Mouse (Mus musculus) intestine, embryonic 14.5 days (tissue): ENCODE results near the gene Slc35b2. TPM values are rescaled to one million over a fixed set of nuclear protein-coding genes. Genes with fewer than 3 reads are reported as not detected.

Source experiments
- ATAC-seq: fragments of 200-750 bp; cut with Nextera tagmentation; replicated peaks from 2 replicates; pipeline ENCODE4 v1.8.0; 2017; ENCODE audit warnings: low read depth, moderate number of reproducible peaks, moderate TSS enrichment, moderate library complexity; ENCODE audit not compliant: low FRiP score, low TSS enrichment
- DNase-seq: peaks from one replicate; pipeline ENCODE4 v3.0.0-alpha.2; 2018; ENCODE audit warnings: low spot score
- H3K27ac ChIP-seq: fragments of 300-500 bp; sonication (generic); 2 replicates; pipeline ENCODE4 v1.5.1; 2014; ENCODE audit warnings: low read depth, mild to moderate bottlenecking, control low read depth
- H3K27me3 ChIP-seq: fragments of 300-500 bp; sonication (generic); replicated peaks from 2 replicates; pipeline ENCODE4 v1.6.1; 2014; ENCODE audit warnings: low read length, control low read depth; ENCODE audit not compliant: control insufficient read depth, insufficient read depth
- H3K36me3 ChIP-seq: fragments of 300-500 bp; sonication (generic); 2 replicates; pipeline ENCODE4 v1.6.1; 2014; ENCODE audit warnings: low read length, control low read depth; ENCODE audit not compliant: control insufficient read depth, insufficient read depth
- H3K4me1 ChIP-seq: fragments of 300-500 bp; sonication (generic); replicated peaks from 2 replicates; pipeline ENCODE4 v1.6.1; 2014; ENCODE audit warnings: low read length, control low read depth, mixed read lengths; ENCODE audit not compliant: control insufficient read depth, insufficient read depth
- H3K4me2 ChIP-seq: fragments of 300-500 bp; sonication (generic); 2 replicates; pipeline ENCODE4 v1.6.1; 2014; ENCODE audit warnings: low read length
- H3K4me3 ChIP-seq: fragments of 300-500 bp; sonication (generic); 2 replicates; pipeline ENCODE4 v1.5.1; 2014; ENCODE audit warnings: low read depth, low read length, control low read depth, mixed read lengths
- H3K9ac ChIP-seq: fragments of 300-500 bp; sonication (generic); 2 replicates; pipeline ENCODE4 v1.6.1; 2014; ENCODE audit warnings: mild to moderate bottlenecking, low read length
- H3K9me3 ChIP-seq: fragments of 300-500 bp; sonication (generic); 2 replicates; pipeline ENCODE4 v1.6.1; 2016; ENCODE audit warnings: low read length, control low read depth; ENCODE audit not compliant: control insufficient read depth
- WGBS: fragments of 180-500 bp; shearing (Covaris S2); extraction: QIAGEN DNeasy Blood & Tissue Kit; methylation state at CpG from one replicate; pipeline ENCODE4 v1.1.7; 2014; 5-methylcytosine and 5-hydroxymethylcytosine counted together
- polyA plus RNA-seq: library from polyadenylated mRNA; unstranded; fragments of >200 nt; fragmentation: Nextera tagmentation; extraction: Ambion mirVana; gene quantifications from 2 replicates; pipeline ENCODE4 v1.2.1, GENCODE M21; 2014

The Slc35b2 gene
- polyA plus RNA-seq, 1 experiment from 2014 or later, result 136 TPM

DNA sequence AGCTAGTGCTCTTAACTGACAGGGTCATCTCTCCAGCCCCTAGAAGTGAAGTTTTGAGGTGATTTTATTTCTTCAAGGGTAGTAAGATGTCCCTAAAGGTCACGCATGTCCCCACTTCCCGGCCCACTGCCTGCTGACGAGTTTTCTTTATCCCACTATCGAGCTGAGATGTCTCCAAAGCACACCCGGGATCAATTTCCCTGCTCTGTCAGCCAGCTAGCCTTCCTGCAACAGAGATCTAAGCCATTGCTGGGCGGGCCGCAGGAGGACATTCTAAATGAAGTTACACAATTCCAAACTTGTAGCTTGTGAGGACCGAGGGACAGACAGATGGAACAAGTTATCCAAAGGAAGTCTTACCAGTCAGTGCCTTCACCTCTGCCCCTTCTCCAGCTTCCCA, 36.6 kb downstream of the Slc35b2 start:
- 71% methylated on average over 8 of the region's 8 CpGs for WGBS
- ATAC-seq (no peak), DNase-seq (no peak)
- H3K4me3 ChIP-seq, result no peak overlapping the region
- no peaks in the 10 kb centered on the region for H3K9me3 ChIP-seq
- no peak overlapping the region for H3K4me2 ChIP-seq
- H3K4me1 ChIP-seq, result peaks cover 42% of the 10 kb centered on the region
- no peak overlapping the region for H3K9ac ChIP-seq
- H3K36me3 ChIP-seq, result no peaks in the 10 kb centered on the region
- H3K27me3 ChIP-seq, result peaks cover 4% of the 10 kb centered on the region; the same call in 1 of the 2 replicates
- H3K27ac ChIP-seq, result no peak overlapping the region

GRCm38 (mm10) chr17:45601325-45601724, 37.7 kb downstream of the Slc35b2 start:
- Histone ChIP-seq H3K9ac (no peak overlapping the region), H3K27me3 (peaks cover 4% of the 10 kb centered on the region; the same call in 1 of the 2 replicates), H3K9me3 (no peaks in the 10 kb centered on the region), H3K4me1 (peaks cover 34% of the 10 kb centered on the region), H3K4me3 (no peak overlapping the region), H3K36me3 (no peaks in the 10 kb centered on the region), H3K4me2 (peak overlapping the region; percentile 3; the same call in 1 of the 2 replicates), H3K27ac (no peak overlapping the region)
- WGBS, result 17% methylated on average over 22 of the region's 22 CpGs
- DNase-seq (peak; percentile 56), ATAC-seq (no peak)

DNA sequence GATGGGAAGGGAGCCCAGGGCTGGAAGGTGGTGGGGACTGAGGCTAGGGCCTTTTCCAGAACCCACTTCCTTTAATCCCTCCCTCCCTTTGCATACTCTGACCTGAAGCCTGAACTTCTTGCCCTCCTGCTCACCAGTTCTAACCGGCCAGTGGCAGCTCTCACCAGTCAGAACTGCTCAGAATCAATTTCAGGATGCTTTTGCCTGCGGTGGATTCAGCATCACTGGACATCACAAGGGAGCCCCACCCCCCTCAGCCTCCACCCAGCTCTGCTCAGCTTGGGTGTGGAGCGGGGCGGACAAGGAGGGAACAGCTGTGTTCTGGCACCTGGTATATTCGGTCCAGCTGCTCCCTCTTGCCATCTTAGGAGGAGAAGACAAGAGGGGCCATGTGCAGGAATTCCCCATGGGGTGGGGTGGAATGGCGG, 38.2 kb downstream of the Slc35b2 start, which contains the start of gene Mymx:
TSS of gene Mymx (minus strand) at position 226 of the 428 bp plus-strand sequence.
- Histone ChIP-seq H3K27ac (no peak within 1 kb of the TSS), H3K4me1 (peaks cover 28% of the 10 kb centered on the region), H3K9me3 (no peaks in the 10 kb centered on the region), H3K4me3 (no peak within 1 kb of the TSS), H3K4me2 (peak within 1 kb of the TSS; percentile 3; the same call in 1 of the 2 replicates), H3K9ac (no peak within 1 kb of the TSS), H3K27me3 (peaks cover 4% of the 10 kb centered on the region; the same call in 1 of the 2 replicates), H3K36me3 (no peaks in the 10 kb centered on the region)
- DNase-seq (no peak), ATAC-seq (no peak)
- WGBS, result 35% methylated on average over 6 of the region's 6 CpGs

GRCm38 (mm10) chr17:45602984-45603383, 39.3 kb downstream of the Slc35b2 start:
- H3K4me1 ChIP-seq, result peaks cover 24% of the 10 kb centered on the region
- H3K4me2 ChIP-seq, result no peak overlapping the region
- no peak for ATAC-seq
- peaks cover 4% of the 10 kb centered on the region; the same call in 1 of the 2 replicates for H3K27me3 ChIP-seq
- H3K4me3 ChIP-seq, result no peak overlapping the region
- H3K9ac ChIP-seq, result no peak overlapping the region
- no peak for DNase-seq
- H3K27ac ChIP-seq, result no peak overlapping the region
- H3K9me3 ChIP-seq, result no peaks in the 10 kb centered on the region
- WGBS, result 85% methylated on average over 3 of the region's 3 CpGs
- no peaks in the 10 kb centered on the region for H3K36me3 ChIP-seq

GRCm38 (mm10) chr17:45606992-45607879, 43.6 kb downstream of the Slc35b2 start:
- H3K9ac ChIP-seq, result no peak overlapping the region
- no peak for ATAC-seq
- H3K27ac ChIP-seq, result no peak overlapping the region
- WGBS, result 74% methylated on average over 15 of the region's 15 CpGs
- no peak for DNase-seq
- H3K4me1 ChIP-seq, result peaks cover 1% of the 10 kb centered on the region
- no peaks in the 10 kb centered on the region for H3K36me3 ChIP-seq
- no peak overlapping the region for H3K4me3 ChIP-seq
- H3K4me2 ChIP-seq, result no peak overlapping the region
- no peaks in the 10 kb centered on the region for H3K9me3 ChIP-seq
- no peaks in the 10 kb centered on the region for H3K27me3 ChIP-seq

DNA sequence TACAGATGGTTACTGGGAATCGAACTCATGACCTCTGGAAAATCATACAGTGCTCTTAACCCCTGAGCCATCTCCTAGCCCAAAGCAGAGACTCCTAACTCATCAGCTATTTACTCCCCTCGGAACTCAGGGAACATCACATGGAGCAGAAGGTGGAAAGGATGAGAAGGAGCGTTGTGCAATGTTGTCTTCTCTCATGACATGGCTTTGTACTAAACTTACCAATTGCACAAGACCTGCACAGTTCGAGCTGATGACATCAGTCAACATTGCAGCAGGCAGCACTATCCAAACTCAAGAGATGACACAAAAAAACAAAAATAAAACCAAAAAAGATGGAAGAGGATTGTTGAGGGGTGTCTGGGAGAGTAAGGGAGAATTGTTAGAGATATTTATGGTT, 44.7 kb downstream of the Slc35b2 start:
- no peaks in the 10 kb centered on the region for H3K36me3 ChIP-seq
- no peak overlapping the region for H3K4me2 ChIP-seq
- no peak for DNase-seq
- H3K27ac ChIP-seq, result no peak overlapping the region
- no peaks in the 10 kb centered on the region for H3K4me1 ChIP-seq
- H3K4me3 ChIP-seq, result no peak overlapping the region
- no peak overlapping the region for H3K9ac ChIP-seq
- no peak for ATAC-seq
- no peaks in the 10 kb centered on the region for H3K27me3 ChIP-seq
- 91% methylated on average over 4 of the region's 4 CpGs for WGBS
- H3K9me3 ChIP-seq, result no peaks in the 10 kb centered on the region

DNA sequence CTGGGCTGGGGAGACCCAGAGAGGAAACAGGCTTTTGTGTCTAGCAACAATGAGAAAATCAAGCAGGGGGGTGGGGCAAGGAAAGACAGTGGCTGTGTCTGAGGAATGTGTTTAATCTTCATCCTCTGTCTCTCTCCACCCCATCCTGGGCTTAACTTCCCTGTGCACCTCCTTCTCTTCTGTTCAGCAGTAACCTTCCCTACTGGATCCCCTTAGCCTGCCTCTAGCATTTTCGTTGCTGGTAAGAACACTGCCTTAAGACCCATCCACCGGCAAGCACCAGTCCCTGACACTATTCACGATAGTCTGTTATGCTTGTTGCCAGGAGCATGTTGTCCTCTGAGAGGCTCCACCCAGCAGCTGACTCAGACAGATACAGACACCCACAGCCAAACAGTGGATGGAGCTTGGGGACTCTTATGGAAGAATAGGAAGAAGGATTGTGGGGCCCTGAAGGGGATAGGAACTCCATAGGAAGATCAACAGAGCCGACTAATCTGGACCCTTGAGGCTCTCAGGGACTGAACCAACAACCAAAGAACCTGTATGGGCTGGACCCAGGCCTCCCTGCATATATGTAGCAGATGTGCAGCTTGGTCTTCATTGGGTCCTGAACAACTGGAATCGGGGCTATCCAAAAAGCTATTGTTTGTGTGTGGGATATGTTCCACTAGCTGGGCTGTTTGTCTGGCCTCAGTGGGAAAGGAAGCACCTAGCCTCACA, 46.6 kb downstream of the Slc35b2 start:
- 35% methylated on average over 5 of the region's 5 CpGs for WGBS
- ATAC-seq, result no peak
- DNase-seq, result no peak

DNA sequence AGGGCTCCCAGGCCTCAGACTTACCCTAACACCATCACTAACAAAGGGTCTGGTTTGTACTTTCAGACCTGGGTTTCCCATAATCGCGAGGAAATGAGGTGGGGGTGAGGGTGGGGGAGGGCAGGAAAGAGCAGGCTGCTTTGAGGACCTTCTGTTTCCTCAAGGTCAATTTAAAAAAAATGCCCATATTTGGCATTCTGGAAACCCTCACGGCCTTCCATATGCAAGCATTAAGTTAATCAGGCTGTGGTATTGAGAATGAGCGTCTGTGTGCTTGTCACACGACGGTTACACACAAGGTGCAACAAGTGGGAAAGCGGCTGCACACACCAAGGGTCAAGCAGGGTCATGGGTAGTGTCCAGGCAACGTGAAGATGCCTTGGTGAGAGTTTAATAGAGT, 48.3 kb downstream of the Slc35b2 start:
- WGBS, result 64% methylated on average over 8 of the region's 8 CpGs
- no peak for DNase-seq
- H3K27ac ChIP-seq, result no peak overlapping the region
- H3K4me1 ChIP-seq, result no peaks in the 10 kb centered on the region
- no peaks in the 10 kb centered on the region for H3K9me3 ChIP-seq
- H3K27me3 ChIP-seq, result no peaks in the 10 kb centered on the region
- no peak for ATAC-seq
- no peaks in the 10 kb centered on the region for H3K36me3 ChIP-seq
- no peak overlapping the region for H3K4me2 ChIP-seq
- H3K9ac ChIP-seq, result no peak overlapping the region
- H3K4me3 ChIP-seq, result no peak overlapping the region

More for the DNA sequence above, 46.6 kb downstream of the Slc35b2 start:
- no peak overlapping the region for H3K4me3 ChIP-seq
- no peak overlapping the region for H3K4me2 ChIP-seq
- no peak overlapping the region for H3K9ac ChIP-seq
- H3K36me3 ChIP-seq, result no peaks in the 10 kb centered on the region
- no peaks in the 10 kb centered on the region for H3K27me3 ChIP-seq
- H3K4me1 ChIP-seq, result no peaks in the 10 kb centered on the region
- H3K27ac ChIP-seq, result no peak overlapping the region
- no peaks in the 10 kb centered on the region for H3K9me3 ChIP-seq
